Mouse (Mus musculus): Measurements from ENCODE around the gene Csrp1. TPM values are rescaled to one million over a fixed set of nuclear protein-coding genes. Genes with fewer than 3 reads are reported as not detected.

The Csrp1 gene
- polyA plus RNA-seq, 1 experiment from 2014 or later = 32.7 TPM

DNA sequence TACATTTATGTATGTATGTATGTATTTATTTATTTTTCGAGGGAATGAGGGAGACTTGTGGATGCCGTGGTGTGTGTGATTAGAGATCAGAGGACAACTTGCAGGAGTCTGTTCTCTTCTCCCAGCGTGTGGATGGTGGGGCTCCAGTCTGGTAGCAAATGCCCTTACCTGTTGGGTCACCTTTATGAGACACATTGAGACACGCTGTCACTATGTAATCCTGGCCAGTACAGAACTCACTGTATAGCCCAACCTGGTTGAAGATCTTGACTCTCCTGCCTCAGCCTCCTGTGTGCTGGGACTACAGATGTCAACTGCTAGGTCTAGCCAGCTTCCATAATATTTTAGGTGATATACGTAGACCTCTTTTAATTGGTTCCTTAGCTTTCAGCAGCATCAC lies 41.9 kb downstream of the Csrp1 start:
- no peaks in the 10 kb centered on the region for H3K9me3 ChIP-seq (replicated peaks)
- peaks cover 42% of the 10 kb centered on the region for H3K27me3 ChIP-seq
- H3K4me1 ChIP-seq (replicated peaks) = peaks cover 14% of the 10 kb centered on the region
- H3K27ac ChIP-seq (replicated peaks) = no peak overlapping the region
- no peaks in the 10 kb centered on the region for H3K36me3 ChIP-seq (replicated peaks)
- no peak overlapping the region for H3K9ac ChIP-seq
- H3K4me3 ChIP-seq (replicated peaks) = no peak overlapping the region
- ATAC-seq (ENCODE audit: insufficient read depth) = no peak
- no peak overlapping the region for H3K4me2 ChIP-seq
- WGBS (ENCODE audit: insufficient replicate concordance) = 60% methylated on average over 5 of the region's 5 CpGs

DNA sequence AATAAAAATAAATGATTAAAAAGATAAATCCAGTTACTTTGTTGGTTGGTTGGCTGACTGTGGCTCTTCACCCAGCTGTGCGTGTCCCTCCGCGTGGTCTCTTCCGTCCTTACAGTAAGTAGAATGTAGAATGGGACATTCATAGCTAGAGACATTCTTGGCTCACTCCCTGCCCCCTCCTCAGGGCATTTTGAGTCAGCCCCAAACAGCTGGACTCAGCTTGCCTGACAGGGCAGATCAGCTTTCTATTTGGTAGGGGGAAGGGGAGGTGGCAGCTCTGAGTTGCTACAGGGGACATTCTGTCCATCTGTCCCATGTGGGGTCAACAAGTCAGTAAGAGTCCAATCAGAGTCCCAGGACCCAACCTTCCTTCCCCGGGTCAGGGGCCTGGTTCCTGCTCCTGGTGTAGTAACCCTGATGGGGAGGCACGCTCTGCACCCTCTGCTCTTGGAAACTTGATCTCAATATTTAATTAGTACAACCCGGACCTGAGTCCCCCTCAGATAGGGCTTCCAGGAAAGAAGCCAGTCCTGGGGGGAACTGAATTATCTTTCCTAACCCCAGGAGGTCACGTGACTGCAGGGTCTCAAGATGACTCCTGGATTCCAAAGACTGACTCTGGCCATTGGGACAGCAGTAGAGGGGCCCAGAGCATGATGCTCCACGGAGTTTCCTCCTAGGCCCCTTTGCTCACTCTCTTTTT lies 43.8 kb downstream of the Csrp1 start:
- no peaks in the 10 kb centered on the region for H3K9me3 ChIP-seq (replicated peaks)
- peaks cover 47% of the 10 kb centered on the region for H3K27me3 ChIP-seq
- no peak for ATAC-seq (ENCODE audit: insufficient read depth)
- no peaks in the 10 kb centered on the region for H3K36me3 ChIP-seq (replicated peaks)
- peaks cover 20% of the 10 kb centered on the region for H3K4me1 ChIP-seq (replicated peaks)
- no peak overlapping the region for H3K27ac ChIP-seq (replicated peaks)
- no peak overlapping the region for H3K4me2 ChIP-seq
- H3K4me3 ChIP-seq (replicated peaks) = no peak overlapping the region
- 67% methylated on average over 9 of the region's 9 CpGs for WGBS (ENCODE audit: insufficient replicate concordance)
- H3K9ac ChIP-seq = no peak overlapping the region

DNA sequence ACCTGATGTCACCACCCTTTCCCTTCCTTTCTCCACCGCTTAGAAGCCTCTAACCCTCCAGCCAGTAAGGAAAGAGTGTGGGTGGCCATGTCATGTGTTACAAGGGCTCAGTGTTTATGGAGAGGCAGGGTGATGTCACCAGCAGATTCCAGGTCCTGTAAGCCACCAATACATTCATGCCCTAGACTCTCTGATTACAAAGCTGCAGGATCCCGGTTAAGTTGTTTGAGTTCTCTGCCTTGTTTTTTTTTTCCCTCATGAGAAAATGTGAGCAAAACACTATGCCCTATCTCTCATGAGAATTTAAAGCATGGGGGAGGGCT lies 44.3 kb downstream of the Csrp1 start:
- no peak overlapping the region for H3K9ac ChIP-seq
- H3K9me3 ChIP-seq (replicated peaks) = no peaks in the 10 kb centered on the region
- H3K36me3 ChIP-seq (replicated peaks) = no peaks in the 10 kb centered on the region
- peaks cover 49% of the 10 kb centered on the region for H3K27me3 ChIP-seq
- 57% methylated on average over 2 of the region's 2 CpGs for WGBS (ENCODE audit: insufficient replicate concordance)
- peaks cover 20% of the 10 kb centered on the region for H3K4me1 ChIP-seq (replicated peaks)
- no peak overlapping the region for H3K27ac ChIP-seq (replicated peaks)
- ATAC-seq (ENCODE audit: insufficient read depth) = no peak
- H3K4me3 ChIP-seq (replicated peaks) = no peak overlapping the region
- H3K4me2 ChIP-seq = no peak overlapping the region

DNA sequence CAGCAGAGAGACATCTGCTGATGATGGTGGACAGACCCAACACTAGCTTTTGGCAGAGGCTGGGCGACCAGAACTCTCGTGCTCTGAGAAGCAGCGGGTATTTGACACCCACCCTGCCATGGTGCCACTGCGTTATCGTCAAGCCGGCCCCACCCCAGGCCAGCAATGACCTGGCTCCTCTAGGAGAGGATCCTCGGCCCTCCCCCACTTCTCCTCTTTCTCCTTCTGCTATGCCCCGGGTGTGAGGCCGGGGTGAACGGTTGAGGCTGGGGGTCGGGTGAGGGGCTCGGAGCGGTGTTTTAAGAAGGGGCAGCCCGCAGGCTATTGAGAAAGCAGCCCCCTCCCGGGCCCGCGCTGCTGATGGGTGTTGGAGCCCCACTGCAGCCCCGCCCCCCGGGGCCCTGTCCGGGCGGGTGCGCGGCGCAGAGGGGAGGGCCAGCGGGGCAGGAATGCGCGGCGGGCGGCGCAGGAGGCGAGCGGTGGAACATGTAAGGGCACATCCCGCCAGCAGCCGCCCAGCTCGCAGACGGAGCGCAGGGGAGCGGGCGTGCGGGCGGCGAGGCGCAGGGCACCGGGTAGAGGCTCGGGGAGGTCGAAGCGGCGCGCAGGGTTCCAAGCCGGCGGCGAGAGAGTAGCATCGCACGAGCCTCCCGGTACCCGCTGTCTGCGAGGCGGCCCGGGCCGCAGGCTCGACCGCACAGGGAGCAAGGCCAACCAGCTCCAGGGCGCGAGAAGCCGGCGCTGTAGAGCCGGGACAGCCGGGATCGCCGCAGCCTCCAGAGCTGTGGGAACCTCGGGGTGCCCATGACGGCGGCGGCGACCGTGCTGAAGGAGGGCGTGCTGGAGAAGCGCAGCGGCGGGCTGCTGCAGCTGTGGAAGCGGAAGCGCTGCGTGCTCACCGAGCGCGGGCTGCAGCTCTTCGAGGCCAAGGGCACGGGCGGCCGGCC lies 46.1 kb downstream of the Csrp1 start, which contains the start of gene Phlda3:
TSS of gene Phlda3 (plus strand) at position 475 of the 947 bp plus-strand sequence.
- peaks cover 20% of the 10 kb centered on the region for H3K4me1 ChIP-seq (replicated peaks)
- 0 out of 2 replicates have a peak within 1 kb of the TSS, but pooled peaks have one; percentile 19 for H3K27ac ChIP-seq (replicated peaks)
- H3K36me3 ChIP-seq (replicated peaks) = no peaks in the 10 kb centered on the region
- H3K4me3 ChIP-seq (replicated peaks) = peak within 1 kb of the TSS; percentile 60
- peaks cover 53% of the 10 kb centered on the region for H3K27me3 ChIP-seq
- ATAC-seq (ENCODE audit: insufficient read depth) = peak; percentile 73
- H3K9me3 ChIP-seq (replicated peaks) = no peaks in the 10 kb centered on the region
- H3K9ac ChIP-seq = peak within 1 kb of the TSS; percentile 46
- under 1% methylated on average over 90 of the region's 90 CpGs for WGBS (ENCODE audit: insufficient replicate concordance)
- peak within 1 kb of the TSS; percentile 90 for H3K4me2 ChIP-seq

DNA sequence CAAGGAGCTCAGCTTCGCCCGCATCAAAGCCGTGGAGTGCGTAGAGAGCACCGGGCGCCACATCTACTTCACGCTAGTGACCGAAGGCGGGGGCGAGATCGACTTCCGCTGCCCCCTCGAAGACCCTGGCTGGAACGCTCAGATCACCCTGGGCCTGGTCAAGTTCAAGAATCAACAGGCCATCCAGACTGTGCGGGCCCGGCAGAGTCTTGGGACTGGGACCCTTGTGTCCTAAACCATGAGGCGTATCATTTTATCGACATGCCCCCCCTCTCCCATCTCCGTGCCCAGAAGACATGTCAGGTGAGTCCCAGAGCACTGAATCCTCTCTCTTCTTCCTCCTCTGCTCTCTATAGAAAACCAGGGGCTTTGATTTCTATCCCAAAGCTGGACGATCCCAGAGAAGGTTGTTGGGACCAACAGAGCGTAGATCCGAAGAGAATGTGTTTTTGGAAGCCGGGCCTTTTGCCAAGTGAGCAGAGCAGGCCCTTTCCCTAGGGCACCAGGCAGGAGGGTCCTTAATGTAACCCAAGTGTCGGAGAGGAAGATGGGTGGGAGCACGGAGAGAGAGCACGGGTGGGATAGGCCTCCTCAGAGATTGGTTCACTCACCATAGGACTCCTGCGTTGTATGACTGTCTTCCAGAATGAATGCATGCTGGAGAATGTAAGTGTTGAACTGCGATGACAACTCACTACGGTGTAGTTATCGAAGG lies 46.9 kb downstream of the Csrp1 start:
- no peak for ATAC-seq (ENCODE audit: insufficient read depth)
- H3K4me2 ChIP-seq = peak overlapping the region; percentile 90
- no peaks in the 10 kb centered on the region for H3K9me3 ChIP-seq (replicated peaks)
- 28% methylated on average over 30 of the region's 30 CpGs for WGBS (ENCODE audit: insufficient replicate concordance)
- H3K27ac ChIP-seq (replicated peaks) = 0 out of 2 replicates have a peak overlapping the region, but pooled peaks have one; percentile 19
- peaks cover 20% of the 10 kb centered on the region for H3K4me1 ChIP-seq (replicated peaks)
- H3K9ac ChIP-seq = peak overlapping the region; percentile 46
- H3K36me3 ChIP-seq (replicated peaks) = no peaks in the 10 kb centered on the region
- H3K4me3 ChIP-seq (replicated peaks) = peak overlapping the region; percentile 60
- H3K27me3 ChIP-seq = peaks cover 56% of the 10 kb centered on the region

DNA sequence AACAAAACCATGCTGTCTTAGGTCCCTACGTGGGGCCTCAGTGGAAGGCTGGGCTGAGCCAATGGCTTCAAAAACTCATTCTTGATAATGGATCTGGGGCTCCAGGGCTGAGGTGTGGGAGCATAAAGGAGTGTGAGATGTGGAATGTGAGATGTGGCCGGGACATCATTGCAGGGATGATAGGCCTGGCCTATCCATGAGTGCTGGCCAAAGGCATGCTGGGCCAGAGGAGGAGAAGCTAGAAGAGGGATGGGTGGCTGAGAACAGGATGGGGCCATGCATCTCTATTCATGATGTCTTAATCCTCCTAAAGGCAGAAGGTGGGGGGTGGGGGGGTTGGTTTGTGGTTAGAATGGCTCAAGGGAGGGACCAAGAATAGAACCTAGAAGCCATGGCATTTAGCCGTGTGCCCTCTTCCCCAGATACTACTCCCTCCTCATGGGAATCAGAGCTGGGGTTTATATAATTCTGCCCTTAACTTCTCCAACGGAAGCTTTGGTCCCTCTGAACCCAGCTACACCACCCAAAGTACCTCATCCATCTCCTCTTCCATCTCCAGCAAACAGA lies 47.5 kb downstream of the Csrp1 start:
- Histone ChIP-seq H3K4me2 (peak overlapping the region; percentile 90), H3K9me3 (replicated peaks) (no peaks in the 10 kb centered on the region), H3K4me3 (replicated peaks) (peak overlapping the region; percentile 60), H3K4me1 (replicated peaks) (peaks cover 20% of the 10 kb centered on the region), H3K36me3 (replicated peaks) (no peaks in the 10 kb centered on the region), H3K27me3 (peaks cover 56% of the 10 kb centered on the region), H3K9ac (no peak overlapping the region), H3K27ac (replicated peaks) (no peak overlapping the region)
- ATAC-seq (ENCODE audit: insufficient read depth) = no peak
- 63% methylated on average over 4 of the region's 4 CpGs for WGBS (ENCODE audit: insufficient replicate concordance)

DNA sequence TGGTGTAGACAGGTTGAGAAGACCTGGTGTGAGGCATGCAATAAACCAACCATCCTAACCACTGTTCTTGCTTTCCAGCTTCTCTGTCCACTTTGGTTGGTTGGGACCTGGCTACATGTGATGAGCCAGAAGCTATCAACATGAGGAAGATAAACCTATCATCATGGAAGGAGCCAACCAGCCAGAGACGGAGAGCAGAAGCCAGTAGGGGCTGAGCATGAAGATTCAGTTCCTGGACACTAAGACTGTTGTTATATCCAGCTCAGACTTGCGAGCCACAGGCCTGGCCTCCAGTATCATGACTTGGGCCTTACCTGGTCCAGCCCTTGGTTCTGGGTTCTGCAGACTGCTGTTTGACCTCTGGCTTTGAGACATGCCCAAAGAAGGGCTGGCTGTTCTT lies 48.5 kb downstream of the Csrp1 start:
- Histone ChIP-seq H3K36me3 (replicated peaks) (no peaks in the 10 kb centered on the region), H3K9me3 (replicated peaks) (no peaks in the 10 kb centered on the region), H3K9ac (no peak overlapping the region), H3K27me3 (peaks cover 54% of the 10 kb centered on the region), H3K4me3 (replicated peaks) (no peak overlapping the region), H3K27ac (replicated peaks) (no peak overlapping the region), H3K4me2 (no peak overlapping the region), H3K4me1 (replicated peaks) (peaks cover 20% of the 10 kb centered on the region)
- 67% methylated on average over 2 of the region's 2 CpGs for WGBS (ENCODE audit: insufficient replicate concordance)
- ATAC-seq (ENCODE audit: insufficient read depth) = no peak

DNA sequence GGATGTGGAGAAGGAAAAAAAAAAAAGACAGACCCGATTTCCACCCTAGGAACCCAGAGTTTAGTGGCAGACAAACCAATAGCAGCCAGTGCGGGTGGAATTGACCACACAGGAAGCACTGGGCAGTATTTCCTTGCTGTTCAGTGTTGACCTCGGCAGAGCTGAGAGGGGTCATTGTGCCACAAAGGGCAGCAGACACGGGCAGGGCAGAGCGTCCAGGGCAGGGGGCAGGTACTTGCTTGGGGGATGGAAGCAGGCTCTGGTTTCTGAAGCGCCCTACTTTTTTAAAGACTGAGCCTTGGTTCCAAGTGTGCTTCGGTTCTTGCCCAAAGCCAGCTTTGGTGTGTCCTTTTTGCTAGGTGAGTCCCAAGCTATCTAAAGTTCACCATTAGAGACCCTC lies 50.4 kb downstream of the Csrp1 start:
- no peak for ATAC-seq (ENCODE audit: insufficient read depth)
- 34% methylated on average over 7 of the region's 7 CpGs for WGBS (ENCODE audit: insufficient replicate concordance)
- Histone ChIP-seq H3K9me3 (replicated peaks) (no peaks in the 10 kb centered on the region), H3K27ac (replicated peaks) (no peak overlapping the region), H3K27me3 (peaks cover 36% of the 10 kb centered on the region), H3K9ac (no peak overlapping the region), H3K4me2 (no peak overlapping the region), H3K36me3 (replicated peaks) (no peaks in the 10 kb centered on the region), H3K4me1 (replicated peaks) (peaks cover 20% of the 10 kb centered on the region), H3K4me3 (replicated peaks) (no peak overlapping the region)

DNA sequence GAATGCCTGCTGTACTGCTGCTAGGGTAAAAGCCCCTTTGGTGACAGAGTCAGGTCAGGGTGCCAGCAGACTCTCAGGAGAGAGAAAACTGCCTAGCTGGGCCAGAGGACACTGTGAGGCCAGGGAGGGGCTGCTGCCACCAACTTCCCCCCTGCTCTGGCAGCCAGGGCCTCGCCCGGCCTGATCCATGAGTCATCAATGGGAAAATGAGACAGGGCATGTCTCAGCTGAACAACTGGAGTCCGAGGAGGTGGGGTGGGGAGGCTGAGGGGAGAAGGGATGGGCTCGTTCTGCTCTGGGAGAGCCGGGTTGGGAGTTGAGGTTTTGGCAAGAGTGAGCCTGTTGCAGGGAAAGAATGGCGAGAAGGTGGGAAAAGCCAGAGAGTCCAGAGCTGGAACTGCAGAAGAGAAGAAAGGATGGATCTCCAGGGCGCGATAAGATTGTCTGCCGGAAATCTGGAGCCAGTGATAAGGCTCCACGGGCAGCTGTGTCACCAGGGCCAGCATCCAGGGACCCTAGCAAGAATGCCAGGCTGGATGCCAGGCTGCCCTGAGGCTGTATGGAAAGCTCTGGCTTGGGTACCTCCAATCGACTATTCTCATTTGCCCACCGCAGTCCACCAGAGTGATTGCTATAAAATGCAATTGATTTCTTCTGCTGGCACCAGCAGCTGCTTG lies 51.2 kb downstream of the Csrp1 start:
- Histone ChIP-seq H3K4me1 (replicated peaks) (peaks cover 13% of the 10 kb centered on the region), H3K27ac (replicated peaks) (no peak overlapping the region), H3K4me2 (no peak overlapping the region), H3K4me3 (replicated peaks) (no peak overlapping the region), H3K27me3 (peaks cover 28% of the 10 kb centered on the region), H3K9ac (no peak overlapping the region), H3K9me3 (replicated peaks) (no peaks in the 10 kb centered on the region), H3K36me3 (replicated peaks) (no peaks in the 10 kb centered on the region)
- 39% methylated on average over 12 of the region's 12 CpGs for WGBS (ENCODE audit: insufficient replicate concordance)
- ATAC-seq (ENCODE audit: insufficient read depth) = no peak

DNA sequence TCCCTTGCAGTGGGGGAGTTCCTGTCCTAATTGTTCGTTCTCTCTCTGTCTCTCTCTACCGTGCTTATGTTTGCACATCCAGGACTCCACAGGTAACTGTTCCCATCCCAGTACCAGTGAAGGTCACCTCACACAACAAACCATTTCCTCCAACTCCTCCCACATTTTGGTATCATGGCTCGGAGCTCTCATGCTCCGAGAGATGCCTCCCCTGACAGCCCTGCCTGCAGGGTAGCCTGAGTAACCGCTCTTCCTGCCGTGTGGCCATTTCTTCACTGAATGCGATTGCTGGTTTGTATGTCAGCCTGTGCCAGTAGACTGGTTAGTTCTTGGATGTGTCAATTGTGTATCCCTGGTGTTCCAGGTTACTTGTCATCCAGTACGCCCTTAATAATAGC lies 51.7 kb downstream of the Csrp1 start:
- peaks cover 22% of the 10 kb centered on the region for H3K27me3 ChIP-seq
- ATAC-seq (ENCODE audit: insufficient read depth) = no peak
- H3K36me3 ChIP-seq (replicated peaks) = no peaks in the 10 kb centered on the region
- peaks cover 8% of the 10 kb centered on the region for H3K4me1 ChIP-seq (replicated peaks)
- no peak overlapping the region for H3K9ac ChIP-seq
- H3K27ac ChIP-seq (replicated peaks) = no peak overlapping the region
- H3K4me2 ChIP-seq = no peak overlapping the region
- no peak overlapping the region for H3K4me3 ChIP-seq (replicated peaks)
- 57% methylated on average over 8 of the region's 8 CpGs for WGBS (ENCODE audit: insufficient replicate concordance)
- no peaks in the 10 kb centered on the region for H3K9me3 ChIP-seq (replicated peaks)

Measured in liver, embryonic 15.5 days (tissue).